Mouse (Mus musculus) regulatory T cell (primary cell): ENCODE data around the gene Fxyd3.

Source experiments
- in situ Hi-C: fragments of 300-600 bp; cut with MboI, MseI; formaldehyde crosslinking; loops from one replicate; pipeline ENCODE4 v1.15.1; 2025; ENCODE audit warnings: high pct_unique_total_duplicates

The Fxyd3 gene

DNA sequence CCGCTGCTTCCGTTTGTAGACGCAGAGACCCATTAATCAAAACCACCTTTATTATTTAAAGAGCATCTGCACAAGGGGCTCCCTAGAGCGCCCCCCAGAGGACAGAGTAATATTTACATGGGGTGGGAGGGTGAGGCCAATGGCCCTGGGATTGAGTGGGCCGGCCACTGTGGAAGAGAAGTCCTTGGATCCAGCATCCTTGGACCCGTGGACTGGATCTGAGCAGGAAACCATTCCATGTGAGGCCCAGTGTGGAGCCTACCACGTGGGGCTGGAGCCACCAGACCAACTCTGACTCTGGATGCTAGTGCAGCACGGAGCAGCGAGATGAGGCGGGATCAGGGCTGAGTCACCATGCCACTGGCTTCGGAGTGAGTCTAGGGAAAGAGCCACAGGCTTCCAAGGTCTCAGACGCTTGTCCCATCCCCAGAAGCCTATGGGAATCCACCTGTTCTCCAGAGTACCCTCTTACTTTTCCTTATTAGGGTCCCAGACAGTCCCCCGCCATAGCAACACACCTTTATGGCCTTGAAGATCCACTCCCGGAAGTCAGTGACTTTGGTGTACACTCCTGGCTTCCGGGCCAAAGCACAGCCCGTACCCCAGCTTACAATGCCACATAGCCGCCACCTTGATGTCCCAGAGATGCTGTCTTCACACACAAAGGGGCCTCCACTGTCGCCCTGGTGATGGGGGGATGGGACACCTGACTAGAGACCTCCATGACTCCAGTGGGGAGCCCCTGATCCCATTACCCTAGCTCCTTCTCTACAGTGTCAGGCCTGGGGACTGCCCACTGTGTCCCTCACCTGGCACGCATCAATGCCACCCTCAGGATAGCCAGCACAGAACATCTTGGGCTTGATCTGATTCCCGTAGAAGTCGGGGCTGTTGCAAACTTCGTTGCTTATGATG is 22.4 kb upstream of the Fxyd3 start:
- in situ Hi-C loops: no loop called here

DNA sequence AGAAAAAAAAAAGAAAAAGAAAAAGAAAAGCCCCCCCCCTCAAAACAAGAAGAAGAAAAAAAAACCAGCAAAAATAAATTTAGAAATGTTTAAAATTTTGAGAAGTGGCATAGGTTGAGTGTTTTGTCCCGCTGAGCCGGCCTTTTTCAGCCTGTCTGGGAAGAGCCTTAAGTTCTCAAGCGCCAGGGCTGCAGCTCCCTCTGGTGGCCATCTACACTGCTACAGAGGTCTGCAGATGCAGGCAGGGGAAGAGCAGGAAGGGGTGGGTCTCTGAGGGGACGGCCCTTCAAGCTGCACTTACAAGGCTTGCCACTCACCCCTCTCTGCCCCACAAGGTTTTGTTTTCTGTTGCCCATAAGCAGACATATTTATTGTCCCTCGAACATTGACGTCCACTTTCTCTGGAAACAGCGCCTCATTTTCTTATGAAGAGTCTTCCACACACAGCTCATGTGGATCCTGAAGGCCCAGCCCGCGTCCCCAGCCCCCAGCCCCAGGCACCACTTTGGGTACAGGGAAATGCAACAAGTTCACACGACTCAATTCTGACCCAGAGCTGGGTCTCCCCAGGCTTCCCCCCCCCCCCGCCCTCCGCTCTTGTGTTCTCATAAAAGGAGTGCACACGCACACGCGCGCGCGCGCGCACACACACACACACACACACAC is 21.2 kb upstream of the Fxyd3 start:
- in situ Hi-C loops: no loop called here

DNA sequence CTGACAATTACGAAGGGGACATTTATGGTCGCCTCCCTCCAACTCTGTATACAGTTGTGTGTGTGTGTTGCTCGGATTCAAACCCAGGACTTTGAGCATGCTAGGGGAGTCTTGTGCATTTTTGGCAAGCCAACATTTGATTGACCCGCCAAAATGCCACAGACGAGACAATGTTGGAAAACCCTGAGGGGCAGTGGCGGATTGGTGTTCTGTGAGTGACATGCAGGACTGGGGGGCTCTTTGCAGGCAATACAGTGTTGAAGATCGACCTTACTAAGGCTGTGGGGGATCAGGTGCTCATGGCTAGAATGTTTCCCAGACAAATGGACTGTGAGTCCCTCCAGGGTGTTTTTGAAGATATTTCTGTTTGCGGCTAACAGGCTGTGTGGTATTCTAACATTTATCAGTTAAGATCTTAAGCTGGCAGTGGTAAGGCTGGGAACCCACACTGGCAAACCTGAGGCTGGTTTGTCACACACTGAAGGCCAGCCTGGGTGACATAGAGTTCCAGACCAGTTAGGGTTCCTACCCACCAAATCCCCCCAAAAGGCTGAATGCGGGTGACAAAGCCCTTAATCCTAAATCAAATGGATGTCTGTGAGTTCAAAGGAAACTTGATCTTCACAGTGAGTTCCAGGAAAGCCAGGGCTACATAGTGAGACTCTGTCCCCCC is 20.5 kb upstream of the Fxyd3 start:
- in situ Hi-C loops: no loop called here

DNA sequence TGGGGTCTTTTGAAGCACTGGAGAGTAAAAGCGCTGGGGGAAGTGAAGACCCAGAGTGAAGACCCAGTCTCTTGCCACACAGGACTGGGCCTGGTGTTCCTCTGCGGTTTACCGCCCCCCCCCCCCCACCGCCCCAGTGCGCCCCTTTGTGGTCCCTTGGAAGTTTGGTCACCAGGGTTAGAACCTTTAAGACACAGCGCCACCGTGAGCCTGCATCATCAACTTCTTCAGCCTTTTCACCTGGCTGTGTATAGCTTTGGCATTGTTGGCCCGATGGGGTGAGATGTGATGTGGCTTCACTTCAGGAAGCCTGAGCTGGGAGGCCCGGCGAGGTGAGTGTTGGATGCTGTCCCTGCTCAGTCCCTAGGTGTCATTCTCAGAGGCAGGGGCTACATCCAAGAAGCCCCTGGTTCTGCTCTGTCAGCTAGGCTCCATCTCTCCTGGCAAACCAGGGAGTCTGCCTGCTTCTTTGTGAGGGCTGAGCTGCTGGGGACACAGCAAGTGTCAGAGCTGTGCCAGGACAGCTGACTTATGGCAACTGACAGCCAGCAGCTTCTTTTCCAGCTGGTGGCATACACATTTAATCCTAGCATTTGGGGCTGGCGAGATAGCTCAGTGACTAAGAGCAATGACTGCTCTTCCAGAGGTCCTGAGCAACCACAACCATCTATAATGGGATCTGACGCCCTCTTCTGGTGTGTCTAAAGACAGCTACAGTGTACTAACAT is 18.4 kb upstream of the Fxyd3 start:
- in situ Hi-C loops: no loop called here

DNA sequence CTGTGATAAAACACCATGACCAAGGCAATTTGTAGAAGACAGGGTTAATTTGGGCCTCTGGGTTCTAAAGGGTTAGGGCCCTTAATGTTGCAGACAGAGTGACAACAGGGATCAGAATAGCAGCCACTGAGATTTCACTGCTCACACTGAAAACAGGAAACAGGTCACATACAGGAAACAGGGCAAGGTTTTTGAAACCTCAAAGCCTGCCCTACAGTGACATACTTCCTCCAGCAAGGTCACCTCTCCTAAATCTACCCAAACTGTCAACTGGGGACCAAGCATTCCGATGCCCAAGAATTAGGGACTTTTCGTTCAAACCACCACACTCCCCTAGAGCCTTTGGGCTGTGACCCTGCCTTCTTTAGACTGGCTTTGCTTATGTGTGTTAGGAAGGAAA is 13.2 kb upstream of the Fxyd3 start:
- in situ Hi-C loops: no loop called here

DNA sequence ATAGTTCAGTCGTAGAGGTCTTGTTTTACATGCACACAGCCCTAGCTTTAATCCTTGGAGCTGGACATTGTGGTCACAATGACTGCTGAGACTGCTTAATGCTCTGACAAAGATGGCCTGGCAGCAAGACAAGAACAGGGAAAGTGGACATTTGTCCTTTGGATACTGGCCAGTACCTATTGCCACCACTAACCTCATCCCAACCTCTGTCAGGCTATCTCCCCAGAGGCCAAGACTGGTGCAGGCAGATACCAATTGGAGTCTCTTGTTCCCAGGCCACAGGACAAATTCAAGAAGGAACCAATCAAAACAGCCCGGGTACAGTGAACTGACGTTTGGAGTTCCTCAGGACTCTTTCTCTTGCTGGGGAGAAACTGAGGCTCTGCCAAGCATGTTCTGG is 11.7 kb upstream of the Fxyd3 start:
- in situ Hi-C loops: no loop called here

DNA sequence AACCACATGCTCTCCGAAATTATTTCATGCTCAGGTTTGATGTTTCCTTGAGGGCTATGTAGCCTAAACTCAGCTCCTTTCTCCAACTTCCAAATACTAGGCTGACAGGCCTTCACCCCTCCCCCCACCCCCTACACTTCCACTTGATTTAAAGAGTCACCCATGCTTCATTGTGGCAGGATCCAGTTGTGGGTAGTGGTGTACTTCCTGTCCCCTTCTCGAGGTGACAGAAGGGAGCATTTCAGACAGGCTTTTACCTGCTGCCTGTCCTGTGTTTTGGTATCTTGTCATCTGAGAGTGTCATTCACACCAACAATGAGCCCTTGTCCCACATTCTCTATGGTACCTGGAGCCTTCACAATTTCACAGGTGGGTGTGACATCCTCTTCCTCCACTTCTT is 10.8 kb upstream of the Fxyd3 start:
- in situ Hi-C loops: no loop called here

DNA sequence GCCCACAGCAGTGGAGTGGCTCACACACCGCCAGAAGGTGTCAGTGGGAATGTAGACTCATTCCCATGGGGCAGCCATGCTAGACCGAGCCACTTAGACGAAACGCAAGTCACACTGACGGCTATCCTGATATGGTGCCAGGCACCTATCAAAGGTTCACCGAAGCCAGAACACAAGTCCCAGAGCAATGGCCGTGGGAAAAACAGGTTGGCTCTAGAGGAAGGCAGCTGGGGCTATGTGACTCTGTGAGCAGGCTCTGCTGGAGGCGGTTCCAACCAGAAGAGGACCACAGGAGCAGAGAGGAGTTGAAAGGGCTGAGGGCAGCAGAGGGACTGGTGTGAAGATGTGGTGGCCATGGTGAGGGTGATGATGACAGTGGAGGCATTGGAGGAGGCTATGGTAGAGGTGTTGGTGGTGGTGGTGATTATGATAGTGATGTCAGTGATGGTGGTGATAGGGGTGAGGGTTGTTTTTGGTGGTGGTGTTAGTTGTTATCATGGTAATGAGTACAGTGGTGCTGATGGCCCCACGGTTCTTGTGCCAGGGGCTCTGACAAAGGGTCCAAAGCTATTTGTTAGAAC is 9.8 kb upstream of the Fxyd3 start:
- in situ Hi-C loops: no loop called here

DNA sequence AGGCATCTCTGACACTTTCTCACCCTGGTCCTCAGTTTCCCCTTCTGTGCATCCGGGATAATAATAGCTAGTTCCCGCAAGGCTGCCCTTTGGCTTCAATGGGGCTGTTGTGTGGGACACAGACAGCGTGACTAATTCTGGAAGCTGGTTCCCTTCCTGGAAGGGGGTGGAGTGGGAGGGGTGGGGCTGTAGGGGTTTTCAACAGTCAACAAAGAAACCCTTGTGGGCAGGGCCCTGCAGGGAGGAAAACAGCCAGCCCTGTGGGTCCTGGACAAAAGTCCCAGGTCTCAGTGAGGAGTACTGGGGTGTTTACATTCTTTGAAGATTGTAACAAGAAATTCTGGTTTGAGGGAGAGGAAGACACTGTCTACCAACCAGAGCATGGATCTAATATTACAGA is 8.7 kb upstream of the Fxyd3 start:
- in situ Hi-C loops: no loop called here

DNA sequence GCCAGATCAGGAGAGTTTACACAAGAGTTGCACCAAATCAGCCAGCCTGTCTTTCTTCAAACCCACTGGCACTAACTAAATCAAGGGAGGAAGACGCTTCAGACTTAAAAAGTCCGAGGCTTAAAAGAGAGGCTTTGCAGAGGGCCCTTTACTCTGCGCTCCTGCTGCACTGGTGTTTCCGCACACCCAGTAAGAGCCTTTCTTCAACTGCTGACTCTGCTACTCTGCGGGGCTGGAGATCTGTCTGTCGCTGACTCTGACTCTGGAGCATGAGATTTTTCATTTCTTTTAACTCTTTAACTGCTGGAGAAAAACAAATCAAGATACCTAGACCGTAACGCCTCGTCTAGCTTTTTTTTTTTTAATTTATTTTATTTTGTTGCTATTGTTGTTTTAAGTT is 7.6 kb upstream of the Fxyd3 start:
- in situ Hi-C loops: no loop called here

DNA sequence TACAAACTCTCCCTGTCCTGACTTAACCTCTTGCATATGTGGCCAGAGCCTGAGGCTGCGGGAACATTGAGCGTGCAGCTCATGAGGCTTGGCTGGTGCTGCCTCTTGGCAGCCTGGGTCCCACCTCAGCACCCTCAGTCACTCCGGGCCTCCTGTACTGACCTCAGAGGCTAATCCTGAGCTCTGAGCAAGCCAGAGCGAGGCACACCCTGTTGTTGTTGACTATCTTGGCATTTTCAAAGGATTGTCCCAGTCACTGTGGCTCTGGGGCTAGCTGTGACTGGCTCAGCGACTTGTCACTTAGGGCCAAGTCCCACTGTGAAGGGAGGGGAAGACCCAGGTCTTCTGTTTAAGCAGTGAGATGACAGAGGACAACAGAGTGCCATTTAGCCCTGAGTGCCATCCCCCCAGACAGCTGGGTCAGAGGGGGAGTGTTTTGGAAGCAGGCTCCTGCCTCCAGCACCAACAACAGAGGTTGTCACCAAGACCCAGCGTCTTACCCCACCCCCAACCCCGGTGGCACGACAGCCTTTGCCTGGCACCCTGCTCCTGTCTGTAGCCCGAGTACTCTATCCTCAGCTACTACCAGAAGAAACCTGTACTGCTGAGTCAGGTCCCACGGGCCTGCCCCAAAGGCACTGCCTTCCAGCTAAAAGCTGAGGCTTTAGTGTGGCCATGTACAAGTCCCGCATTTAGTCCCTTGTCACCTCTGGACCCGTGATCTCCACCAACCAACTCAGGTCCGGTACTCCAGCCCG is 6.5 kb upstream of the Fxyd3 start:
- in situ Hi-C loops: no loop called here

DNA sequence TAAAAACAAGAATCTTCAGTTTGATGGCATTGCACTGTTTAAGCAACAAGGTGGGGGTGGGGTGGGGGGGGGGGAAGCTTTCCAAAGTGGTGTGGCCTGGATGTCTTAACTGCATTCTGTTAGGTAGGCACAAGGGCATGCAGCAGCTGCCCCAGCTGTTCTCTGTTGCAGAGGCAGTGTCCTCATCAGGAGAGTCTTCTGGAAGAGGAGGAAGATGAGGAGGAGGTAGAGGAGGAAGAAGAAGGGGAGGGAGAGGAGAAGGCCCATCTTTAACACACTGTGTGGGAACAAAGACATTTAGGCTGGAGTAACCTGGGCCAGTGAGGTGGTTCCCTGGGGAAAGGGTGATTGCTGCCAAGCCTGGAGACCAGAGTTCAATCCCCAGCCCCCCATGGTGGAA is 5.6 kb upstream of the Fxyd3 start:
- in situ Hi-C loops: no loop called here

DNA sequence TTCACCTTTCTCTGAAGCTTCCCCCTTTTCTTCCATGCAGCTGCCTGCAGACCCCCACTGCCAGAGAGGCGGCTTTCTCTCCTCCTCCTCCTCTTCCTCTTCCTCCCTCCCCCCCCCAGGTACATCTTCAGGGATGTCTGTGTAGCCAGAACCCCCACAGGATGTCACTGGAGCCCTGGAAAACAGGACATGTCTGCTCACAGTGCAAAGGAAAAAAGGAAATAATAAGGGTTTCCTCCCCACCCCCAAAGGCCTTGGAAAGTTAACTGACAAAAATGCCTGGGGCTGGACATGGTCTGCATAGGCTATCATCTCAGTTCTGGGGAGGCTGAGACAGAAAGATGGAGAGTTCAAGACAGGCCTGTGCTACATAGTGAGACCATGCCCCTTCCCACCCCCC is 4.6 kb upstream of the Fxyd3 start:
- in situ Hi-C loops: no loop called here

DNA sequence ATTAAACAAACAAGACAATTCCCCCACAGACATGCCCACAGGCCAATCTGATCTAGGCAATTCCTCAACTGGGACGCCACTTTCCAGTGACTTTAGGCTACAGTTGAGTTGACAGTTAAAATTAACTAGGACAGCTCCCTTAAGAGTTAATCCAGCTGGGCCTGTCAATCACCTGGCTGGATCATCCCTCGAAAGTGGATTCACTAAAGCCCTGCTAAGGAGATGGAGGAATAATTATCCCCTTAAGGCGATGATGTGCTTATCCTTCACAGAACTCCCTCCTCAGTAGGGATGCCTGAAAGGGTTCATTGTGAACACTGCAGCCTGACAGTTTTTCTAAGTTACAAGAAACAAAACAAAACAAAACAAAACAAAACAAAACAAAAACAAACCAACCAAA is 4.1 kb upstream of the Fxyd3 start:
- in situ Hi-C loops: no loop called here

DNA sequence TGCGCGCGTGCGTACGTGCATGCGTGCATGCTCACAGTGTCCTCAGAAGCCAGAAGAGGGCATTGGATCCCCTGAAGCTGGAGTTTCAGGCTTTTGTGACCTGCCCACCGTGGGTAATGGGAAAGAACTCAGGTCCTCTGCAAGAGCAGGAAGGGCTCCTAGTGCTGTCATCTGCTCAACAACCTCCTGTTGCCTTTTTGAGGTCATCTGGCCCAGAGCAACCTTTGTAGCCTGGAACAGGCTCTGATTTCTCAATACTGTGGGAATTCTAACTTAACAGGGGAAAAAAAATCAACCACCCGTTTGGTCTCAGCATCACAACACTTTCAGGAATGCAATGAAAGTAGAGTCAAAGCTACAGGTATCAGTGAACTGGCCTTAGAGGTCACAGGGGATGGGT is 3.2 kb upstream of the Fxyd3 start:
- in situ Hi-C loops: no loop called here

DNA sequence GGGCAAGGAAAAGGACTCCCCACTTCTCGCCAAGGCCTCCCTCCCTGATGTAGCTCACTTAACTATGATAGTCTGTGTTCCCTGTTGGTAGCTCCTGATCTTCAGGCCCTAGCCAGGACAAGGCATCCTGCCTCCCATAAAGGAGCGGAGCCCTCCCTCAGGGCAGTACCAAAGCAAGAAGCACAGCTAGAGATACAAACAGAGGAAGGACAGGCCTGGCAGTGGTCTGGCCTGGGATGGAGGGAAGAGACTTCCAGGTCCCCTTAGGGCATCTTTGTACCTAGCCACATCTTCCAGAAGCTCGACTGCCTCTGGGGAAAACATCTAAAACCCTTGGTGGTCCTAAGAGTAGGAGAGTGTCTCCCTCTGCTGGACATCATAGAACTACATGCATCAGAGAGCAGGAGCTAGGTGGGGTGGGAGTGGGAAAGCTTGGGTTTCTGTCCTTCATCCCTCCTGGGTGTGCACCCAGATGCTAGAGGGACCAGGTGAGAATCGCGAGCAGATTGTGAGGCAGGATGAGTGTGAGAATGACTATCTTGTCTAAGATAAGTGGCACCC is 1.5 kb upstream of the Fxyd3 start:
- in situ Hi-C loops: no loop called here

DNA sequence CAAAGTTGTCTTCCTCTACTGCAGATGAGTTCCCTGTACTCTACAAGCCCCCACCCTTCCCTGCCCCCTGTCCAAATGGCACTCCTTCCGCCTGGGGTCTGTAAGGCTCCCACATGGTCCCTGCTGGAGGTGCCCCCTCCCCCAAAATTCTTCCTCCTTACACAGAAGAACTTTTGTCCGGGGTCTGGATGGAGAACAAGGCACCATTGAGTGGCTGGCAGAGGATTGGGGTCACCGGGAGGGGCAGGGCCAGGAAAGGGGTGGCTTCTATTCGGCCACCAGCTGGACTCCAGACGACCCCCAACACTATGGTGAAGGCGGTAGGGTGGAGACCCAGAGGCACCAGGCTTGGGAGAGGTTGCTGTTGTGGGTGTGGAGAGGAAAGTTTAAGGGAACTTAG is 966 bp upstream of the Fxyd3 start:
- in situ Hi-C loops: no loop called here

DNA sequence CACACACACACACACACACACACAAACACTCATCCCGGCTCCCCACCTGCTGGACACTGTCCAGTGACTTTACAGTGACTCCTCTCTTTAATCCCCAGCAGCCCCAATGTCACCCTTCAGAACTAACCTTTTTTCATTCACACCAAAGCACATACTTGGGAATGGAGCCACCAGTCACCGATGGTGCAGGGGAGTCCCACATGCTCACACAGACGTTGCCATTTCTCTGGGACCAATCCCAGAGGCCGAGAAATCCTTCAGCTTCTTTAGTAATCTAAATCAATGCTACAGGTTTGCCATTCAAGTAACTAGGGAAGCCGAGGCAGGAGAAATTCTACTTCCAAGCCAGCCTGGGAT is 1.8 kb downstream of the Fxyd3 start:
- in situ Hi-C loops: no loop called here

DNA sequence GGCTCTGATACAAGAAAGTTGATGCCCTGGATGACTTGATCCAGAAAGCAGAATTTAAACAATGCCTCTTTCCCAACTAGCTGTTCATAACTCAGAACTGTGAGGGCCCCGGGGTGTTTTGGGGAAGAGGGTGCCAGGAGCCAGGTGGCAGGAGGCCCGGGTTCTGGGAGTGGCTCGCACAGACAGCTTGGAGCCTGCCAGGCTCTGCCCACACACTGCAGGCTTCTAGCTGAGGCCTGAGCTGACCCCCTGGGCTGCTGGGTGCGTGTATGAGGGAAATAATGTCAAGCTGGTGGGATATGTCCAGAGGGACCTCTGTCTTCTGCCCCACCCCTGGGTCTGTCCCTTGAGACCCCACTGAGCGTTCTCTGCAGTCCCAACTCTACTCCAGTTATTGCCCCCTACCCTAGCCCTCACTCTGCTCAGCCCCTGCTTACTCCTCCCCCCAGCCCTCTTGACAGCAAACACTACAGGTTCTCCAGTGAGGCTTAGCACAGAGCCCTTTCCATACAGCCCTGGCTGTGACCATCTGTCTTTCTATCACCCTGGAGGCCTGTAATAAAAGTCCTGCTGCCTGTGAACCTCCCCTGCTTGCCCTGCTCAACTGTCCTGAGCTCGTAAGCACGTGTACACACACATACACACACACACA is 2.3 kb downstream of the Fxyd3 start:
- in situ Hi-C loops: no loop called here

DNA sequence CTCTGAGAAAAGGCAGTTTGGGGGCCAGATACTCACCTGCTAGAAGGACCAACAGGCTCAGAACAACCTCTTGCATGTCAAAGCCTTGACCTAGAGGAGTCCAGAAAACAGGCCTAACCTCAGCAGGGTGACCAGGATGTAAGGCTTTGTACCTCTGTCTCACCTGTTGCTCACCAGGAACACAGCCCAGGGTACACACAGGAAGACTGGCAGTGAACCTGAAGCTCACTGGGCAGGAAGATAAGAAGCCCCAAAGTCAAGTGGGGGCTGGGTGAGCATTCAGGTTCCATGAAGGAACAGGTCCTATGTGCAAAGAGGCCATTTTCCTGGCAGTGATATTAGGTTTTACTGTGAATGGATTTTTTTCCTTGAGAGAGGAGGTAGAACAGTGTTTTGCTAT is 3.0 kb downstream of the Fxyd3 start:
- in situ Hi-C loops: no loop called here
